Mouse (Mus musculus) CD4-positive, CD25-positive, alpha-beta regulatory T cell, adult 4 months (primary cell): ENCODE measurements around the gene Usp50. TPM values are rescaled to one million over a fixed set of nuclear protein-coding genes. Genes with fewer than 3 reads are reported as not detected.
A peak's percentile ranks its signal among the peaks of the same experiment; 100 is the strongest.

ENCODE experiments used
- ATAC-seq: one replicate; pipeline ENCODE4 v1.8.0; 2017
- polyA plus RNA-seq, 2 experiments: library from polyadenylated mRNA; unstranded; fragments of 100-300 nt; shearing (Covaris generic); gene quantifications; one replicate each; pipeline ENCODE4 v1.2.1; 2017

The Usp50 gene
- polyA plus RNA-seq, 2 experiments from 2014 or later: 5.0 to 8.9 TPM

GRCm38 (mm10) chr2:126740314-126740713 is 43.0 kb downstream of the Usp50 start:
- ATAC-seq: no peak

GRCm38 (mm10) chr2:126735339-126736073 is 47.8 kb downstream of the Usp50 start:
- no peak for ATAC-seq

- no peak for ATAC-seq
Measured at GRCm38 (mm10) chr2:126730502-126730901, 52.8 kb downstream of the Usp50 start.

- no peak for ATAC-seq
Measured at GRCm38 (mm10) chr2:126729207-126729606, 54.1 kb downstream of the Usp50 start.

- ATAC-seq: no peak
Measured at GRCm38 (mm10) chr2:126712950-126713349, 70.3 kb downstream of the Usp50 start.

- ATAC-seq: no peak
Measured at GRCm38 (mm10) chr2:126712526-126712925, 70.7 kb downstream of the Usp50 start.

- ATAC-seq: no peak
Measured at GRCm38 (mm10) chr2:126708361-126708760, 74.9 kb downstream of the Usp50 start.

GRCm38 (mm10) chr2:126707438-126707779 is 75.9 kb downstream of the Usp50 start:
- ATAC-seq: no peak

GRCm38 (mm10) chr2:126706759-126707437 is 76.4 kb downstream of the Usp50 start, which contains the start of gene Usp8:
TSS of gene Usp8 (plus strand) at chr2:126707328.
- peak; percentile 96 for ATAC-seq

- no peak for ATAC-seq
Measured at GRCm38 (mm10) chr2:126695285-126695684, 88.0 kb downstream of the Usp50 start.

- ATAC-seq: no peak
Measured at GRCm38 (mm10) chr2:126691290-126691689, 92.0 kb downstream of the Usp50 start.

GRCm38 (mm10) chr2:126682937-126683336 is 100.3 kb downstream of the Usp50 start:
- ATAC-seq: no peak

- no peak for ATAC-seq
Measured at GRCm38 (mm10) chr2:126682333-126682732, 100.9 kb downstream of the Usp50 start.

- ATAC-seq: no peak
Measured at GRCm38 (mm10) chr2:126677366-126677765, 105.9 kb downstream of the Usp50 start.

- no peak for ATAC-seq
Measured at GRCm38 (mm10) chr2:126676122-126676515, 107.2 kb downstream of the Usp50 start, which contains the start of gene Gabpb1. TSS of gene Gabpb1 (minus strand) at chr2:126676337.

GRCm38 (mm10) chr2:126675169-126676121 is 107.8 kb downstream of the Usp50 start:
- peak; percentile 70 for ATAC-seq

GRCm38 (mm10) chr2:126674441-126675168 is 108.7 kb downstream of the Usp50 start:
- peak; percentile 24 for ATAC-seq

GRCm38 (mm10) chr2:126673317-126674242 is 109.7 kb downstream of the Usp50 start:
- ATAC-seq: peak; percentile 29

- ATAC-seq: no peak
Measured at GRCm38 (mm10) chr2:126668621-126669252, 114.5 kb downstream of the Usp50 start.

- ATAC-seq: peak; percentile 70
Measured at GRCm38 (mm10) chr2:126665984-126666383, 117.3 kb downstream of the Usp50 start.
